Mouse (Mus musculus) forebrain, embryonic 13.5 days (tissue): ENCODE data around the gene Ppard. TPM values are rescaled to one million over a fixed set of nuclear protein-coding genes. Genes with fewer than 3 reads are reported as not detected.

Experiments used
- polyA plus RNA-seq: library from polyadenylated mRNA; unstranded; fragments of >200 nt; fragmentation: Nextera tagmentation; extraction: Ambion mirVana; gene quantifications from 2 replicates; pipeline ENCODE4 v1.2.1, GENCODE M21; 2015

Gene Ppard
- polyA plus RNA-seq, 1 experiment from 2014 or later, result 1.8 TPM

Other genes starting within 250 kb of the Ppard start
- 1.4 TPM in 2 replicates for gene Tcp11, start 152.1 kb upstream of the Ppard start, polyA plus RNA-seq
- 2.9 and 4.2 TPM in 2 replicates for gene Scube3, start 90.6 kb upstream of the Ppard start, polyA plus RNA-seq
- 32.7 and 34.5 TPM in 2 replicates for gene Zfp523, start 55.6 kb upstream of the Ppard start, polyA plus RNA-seq
- 3.3 and 3.6 TPM in 2 replicates for gene Def6, start 24.9 kb upstream of the Ppard start, polyA plus RNA-seq
- gene Fance, start 80.8 kb downstream of the Ppard start, polyA plus RNA-seq, result 22.6 and 24.6 TPM in 2 replicates
- gene Rpl10a, start 95.8 kb downstream of the Ppard start, polyA plus RNA-seq, result 444 and 501 TPM in 2 replicates
- 2.4 and 2.8 TPM in 2 replicates for gene Tead3, start 118.1 kb downstream of the Ppard start, polyA plus RNA-seq
- gene Tulp1, start 132.5 kb downstream of the Ppard start, polyA plus RNA-seq, result 1.4 and 1.7 TPM in 2 replicates